Mouse (Mus musculus): ENCODE results near the gene Tlx2.

- TF ChIP-seq CTCF (IDR thresholded peaks at IDR 0.05; ENCODE audit: insufficient read depth, low read depth, low read length) = no peak
- no peak for TF ChIP-seq POLR2A (IDR thresholded peaks at IDR 0.05; ENCODE audit: insufficient read depth, low read depth, low read length)
These were observed 50.0 kb downstream of the Tlx2 start for GRCm38 (mm10) chr6:83020121-83020520.
